In genomic region chr8:89303326-89303725, GRCm38 (mm10) we compare ENCODE assay signal across 17 mouse cellular contexts.
"Had no signal": no experiment of that assay in that cellular context is flagged by ENCODE, and none has a peak within 500 bp of the region (broad histone marks: within the 10 kb centered on the region; RNA-seq: fewer than 3 reads in every experiment).

No protein-coding gene starts in this region.

- H3K27ac ChIP-seq: liver, embryonic 12.5 days; liver, embryonic 14.5 days; midbrain, embryonic 10.5 days; midbrain, embryonic 13.5 days; midbrain, embryonic 15.5 days; neural tube, embryonic 13.5 days; neural tube, embryonic 15.5 days had no signal

- H3K4me2 ChIP-seq: liver, embryonic 12.5 days; lung, embryonic 14.5 days; midbrain, embryonic 13.5 days; midbrain, embryonic 15.5 days; neural tube, embryonic 13.5 days; neural tube, embryonic 15.5 days had no signal

- H3K9ac ChIP-seq: liver, embryonic 12.5 days; liver, embryonic 14.5 days; lung, embryonic 14.5 days; midbrain, embryonic 13.5 days; midbrain, embryonic 15.5 days; neural tube, embryonic 13.5 days; neural tube, embryonic 15.5 days had no signal

- H3K27me3 ChIP-seq: liver, embryonic 12.5 days; midbrain, embryonic 13.5 days; midbrain, embryonic 15.5 days; neural tube, embryonic 13.5 days; neural tube, embryonic 15.5 days had no signal

- DNase-seq: lung, embryonic 14.5 days; retina, postnatal 1 day; right cerebral cortex, adult 18-20 months; right cerebral cortex, postnatal 25 days; right cerebral cortex, postnatal 4 days; spleen, adult 18-20 months; thymus, adult 18-20 months; thymus, postnatal 14 days; thymus, postnatal 36 days had no signal

- ATAC-seq: liver, embryonic 12.5 days; midbrain, embryonic 13.5 days; midbrain, embryonic 15.5 days had no signal

- H3K36me3 ChIP-seq: liver, embryonic 12.5 days; midbrain, embryonic 10.5 days; midbrain, embryonic 13.5 days; midbrain, embryonic 15.5 days; neural tube, embryonic 13.5 days; neural tube, embryonic 15.5 days had no signal

- H3K4me3 ChIP-seq: liver, embryonic 12.5 days; midbrain, embryonic 10.5 days; midbrain, embryonic 13.5 days; midbrain, embryonic 15.5 days; myocyte; neural tube, embryonic 13.5 days; neural tube, embryonic 15.5 days had no signal

- H3K9me3 ChIP-seq: liver, embryonic 12.5 days; midbrain, embryonic 10.5 days; midbrain, embryonic 13.5 days; midbrain, embryonic 15.5 days; neural tube, embryonic 13.5 days; neural tube, embryonic 15.5 days had no signal

- H3K4me1 ChIP-seq: liver, embryonic 12.5 days had no signal
